Mouse (Mus musculus): ENCODE results near the gene Nfkbil1. TPM values are rescaled to one million over a fixed set of nuclear protein-coding genes. Genes with fewer than 3 reads are reported as not detected.

Gene Nfkbil1
- total and polyA plus RNA-seq, 3 experiments = 15.2 to 25.9 (median 22.0) TPM

- H3K36me3 ChIP-seq (replicated peaks in 1 of 2; ENCODE audit: control insufficient read depth in 1 of 2, insufficient read depth in 1 of 2, low read length in 1 of 2) = peaks cover 43 to 56% of the 10 kb centered on the region in 2 experiments
- TF ChIP-seq CTCF (conservative IDR thresholded peaks at IDR 0.05 in 1 of 2, IDR thresholded peaks at IDR 0.05 in 1 of 2; ENCODE audit: low read depth in 2 of 2, low read length in 2 of 2) = peak in 1 of 2 experiments; percentile 19; a peak in 2 of 4 replicates
- TF ChIP-seq USF1 (IDR thresholded peaks at IDR 0.05; ENCODE audit: low read depth, low read length) = no peak
- TF ChIP-seq POLR2AphosphoS2 (IDR thresholded peaks at IDR 0.05; ENCODE audit: low read depth, low read length) = 0 out of 2 replicates have a peak, but pooled peaks have one; percentile 8
- H3K4me2 ChIP-seq (ENCODE audit: insufficient read depth, low read depth, poor library complexity, severe bottlenecking) = peak overlapping the region; percentile 76
- H3K27ac ChIP-seq (ENCODE audit: insufficient read depth, low read depth) = no peak overlapping the region
- H3K4me3 ChIP-seq (replicated peaks in 1 of 3; ENCODE audit: low read depth in 2 of 3, low read length in 2 of 3, poor library complexity in 1 of 3) = peak overlapping the region; percentile 90 to 92 (median 92)
- peaks cover 6% of the 10 kb centered on the region for H3K27me3 ChIP-seq (replicated peaks)
- dilution Hi-C loops (cut with MboI; ENCODE audit: extremely low pct_ligation_motif_present, extremely low pct_unique_long_range_greater_than_20kb, low sequenced_read_pairs) (no loop called here), in situ Hi-C loops (cut with MboI; ENCODE audit: low pct_ligation_motif_present, low pct_unique_long_range_greater_than_20kb, low sequenced_read_pairs) (no loop called here)
- H3K9ac ChIP-seq (ENCODE audit: insufficient read depth, low read depth) = peak overlapping the region; percentile 99
- no peaks in the 10 kb centered on the region for H3K9me3 ChIP-seq (replicated peaks; ENCODE audit: low read length)
- H3K4me1 ChIP-seq (ENCODE audit: control insufficient read depth in 1 of 2, insufficient read depth in 2 of 2) = peaks cover 6 to 45% of the 10 kb centered on the region in 2 experiments
- peaks cover 59% of the 10 kb centered on the region for H3K79me2 ChIP-seq (replicated peaks; ENCODE audit: control insufficient read depth, extremely low read depth, insufficient read depth, poor library complexity, severe bottlenecking)
- no peak for DNase-seq (ENCODE audit: extremely low read depth)
These were observed 7.5 kb upstream of the Nfkbil1 start for GRCm38 (mm10) chr17:35243086-35243485.

- Histone ChIP-seq H3K9ac (ENCODE audit: insufficient read depth, low read depth) (peak overlapping the region; percentile 99), H3K27ac (ENCODE audit: insufficient read depth, low read depth) (peak overlapping the region; percentile 88), H3K4me1 (ENCODE audit: control insufficient read depth in 1 of 2, insufficient read depth in 2 of 2) (peaks cover 6 to 45% of the 10 kb centered on the region in 2 experiments), H3K4me2 (ENCODE audit: insufficient read depth, low read depth, poor library complexity, severe bottlenecking) (peak overlapping the region; percentile 76; the same call in 1 of the 2 replicates), H3K79me2 (replicated peaks; ENCODE audit: control insufficient read depth, extremely low read depth, insufficient read depth, poor library complexity, severe bottlenecking) (peaks cover 52% of the 10 kb centered on the region), H3K9me3 (replicated peaks; ENCODE audit: low read length) (no peaks in the 10 kb centered on the region), H3K4me3 (replicated peaks in 1 of 3; ENCODE audit: low read depth in 2 of 3, low read length in 2 of 3, poor library complexity in 1 of 3) (peak overlapping the region; percentile 90 to 92 (median 92)), H3K36me3 (replicated peaks in 1 of 2; ENCODE audit: control insufficient read depth in 1 of 2, insufficient read depth in 1 of 2, low read length in 1 of 2) (peaks cover 36 to 55% of the 10 kb centered on the region in 2 experiments), H3K27me3 (replicated peaks) (peaks cover 6% of the 10 kb centered on the region)
- in situ Hi-C loops (cut with MboI; ENCODE audit: low pct_ligation_motif_present, low pct_unique_long_range_greater_than_20kb, low sequenced_read_pairs) (no loop called here), dilution Hi-C loops (cut with MboI; ENCODE audit: extremely low pct_ligation_motif_present, extremely low pct_unique_long_range_greater_than_20kb, low sequenced_read_pairs) (no loop called here)
- DNase-seq (ENCODE audit: extremely low read depth) = peak; percentile 66
- TF ChIP-seq NELFE (IDR thresholded peaks at IDR 0.05; ENCODE audit: low read depth, low read length) (no peak), BHLHE40 (IDR thresholded peaks at IDR 0.05; ENCODE audit: low read depth, low read length) (0 out of 2 replicates have a peak, but pooled peaks have one; percentile 37), TCF12 (IDR thresholded peaks at IDR 0.05; ENCODE audit: low read depth, low read length) (no peak), KAT2A (IDR thresholded peaks at IDR 0.05; ENCODE audit: insufficient replicate concordance, low read length) (no peak), MXI1 (IDR thresholded peaks at IDR 0.05; ENCODE audit: low read depth, low read length) (0 out of 2 replicates have a peak, but pooled peaks have one; percentile 18), TBP (conservative IDR thresholded peaks at IDR 0.05; ENCODE audit: low read depth, low read length) (0 out of 2 replicates have a peak, but pooled peaks have one; percentile 44), MAFK (IDR thresholded peaks at IDR 0.05; ENCODE audit: insufficient replicate concordance, low read length) (no peak), ELF1 (IDR thresholded peaks at IDR 0.05; ENCODE audit: low read depth, low read length) (0 out of 2 replicates have a peak, but pooled peaks have one; percentile 18), SMC3 (IDR thresholded peaks at IDR 0.05; ENCODE audit: low read depth, low read length) (no peak), RAD21 (IDR thresholded peaks at IDR 0.05; ENCODE audit: low read depth, low read length) (no peak), PAX5 (IDR thresholded peaks at IDR 0.05; ENCODE audit: low read length) (no peak), MYC (IDR thresholded peaks at IDR 0.05; ENCODE audit: low read depth, low read length) (no peak; the same call in 1 of the 2 replicates), POLR2A (IDR thresholded peaks at IDR 0.05; ENCODE audit: low read depth, low read length) (peak; percentile 17), MAZ (IDR thresholded peaks at IDR 0.05; ENCODE audit: low read depth, low read length) (no peak), JUND (conservative IDR thresholded peaks at IDR 0.05; ENCODE audit: low read depth, low read length) (no peak), CHD1 (IDR thresholded peaks at IDR 0.05; ENCODE audit: low read depth, low read length) (peak; percentile 66; the same call in 1 of the 2 replicates), ZMIZ1 (IDR thresholded peaks at IDR 0.05; ENCODE audit: low read depth, low read length) (0 out of 2 replicates have a peak, but pooled peaks have one; percentile 25), POLR2AphosphoS2 (IDR thresholded peaks at IDR 0.05; ENCODE audit: low read depth, low read length) (peak; percentile 65; the same call in 1 of the 2 replicates), SIN3A (IDR thresholded peaks at IDR 0.05; ENCODE audit: low read length) (peak; percentile 77), HCFC1 (IDR thresholded peaks at IDR 0.05; ENCODE audit: low read depth, low read length) (peak; percentile 8; the same call in 1 of the 2 replicates), CTCF (conservative IDR thresholded peaks at IDR 0.05 in 1 of 2, IDR thresholded peaks at IDR 0.05 in 1 of 2; ENCODE audit: low read depth in 2 of 2, low read length in 2 of 2) (no peak), JUN (IDR thresholded peaks at IDR 0.05; ENCODE audit: insufficient read depth, low read depth, low read length) (no peak), ZC3H11A (IDR thresholded peaks at IDR 0.05; ENCODE audit: low read depth, low read length) (no peak), GABPA (IDR thresholded peaks at IDR 0.05; ENCODE audit: insufficient replicate concordance, low read depth, low read length) (no peak), USF1 (IDR thresholded peaks at IDR 0.05; ENCODE audit: low read depth, low read length) (no peak), RCOR1 (conservative IDR thresholded peaks at IDR 0.05; ENCODE audit: low read depth, low read length) (no peak), NRF1 (IDR thresholded peaks at IDR 0.05; ENCODE audit: low read depth, low read length) (0 out of 2 replicates have a peak, but pooled peaks have one; percentile 30), E2F4 (IDR thresholded peaks at IDR 0.05; ENCODE audit: insufficient replicate concordance, low read depth, low read length) (no peak)
These were observed 6.7 kb upstream of the Nfkbil1 start for GRCm38 (mm10) chr17:35242015-35242941.
